Mouse (Mus musculus) MN1 (cell line): ENCODE results near the gene Osbpl3.
A peak's percentile ranks its signal among the peaks of the same experiment; 100 is the strongest.

ENCODE experiments used
- DNase-seq: peaks from one replicate; pipeline ENCODE4 v3.0.0-alpha.2; 2016; ENCODE audit warnings: low spot score

The Osbpl3 gene

DNA sequence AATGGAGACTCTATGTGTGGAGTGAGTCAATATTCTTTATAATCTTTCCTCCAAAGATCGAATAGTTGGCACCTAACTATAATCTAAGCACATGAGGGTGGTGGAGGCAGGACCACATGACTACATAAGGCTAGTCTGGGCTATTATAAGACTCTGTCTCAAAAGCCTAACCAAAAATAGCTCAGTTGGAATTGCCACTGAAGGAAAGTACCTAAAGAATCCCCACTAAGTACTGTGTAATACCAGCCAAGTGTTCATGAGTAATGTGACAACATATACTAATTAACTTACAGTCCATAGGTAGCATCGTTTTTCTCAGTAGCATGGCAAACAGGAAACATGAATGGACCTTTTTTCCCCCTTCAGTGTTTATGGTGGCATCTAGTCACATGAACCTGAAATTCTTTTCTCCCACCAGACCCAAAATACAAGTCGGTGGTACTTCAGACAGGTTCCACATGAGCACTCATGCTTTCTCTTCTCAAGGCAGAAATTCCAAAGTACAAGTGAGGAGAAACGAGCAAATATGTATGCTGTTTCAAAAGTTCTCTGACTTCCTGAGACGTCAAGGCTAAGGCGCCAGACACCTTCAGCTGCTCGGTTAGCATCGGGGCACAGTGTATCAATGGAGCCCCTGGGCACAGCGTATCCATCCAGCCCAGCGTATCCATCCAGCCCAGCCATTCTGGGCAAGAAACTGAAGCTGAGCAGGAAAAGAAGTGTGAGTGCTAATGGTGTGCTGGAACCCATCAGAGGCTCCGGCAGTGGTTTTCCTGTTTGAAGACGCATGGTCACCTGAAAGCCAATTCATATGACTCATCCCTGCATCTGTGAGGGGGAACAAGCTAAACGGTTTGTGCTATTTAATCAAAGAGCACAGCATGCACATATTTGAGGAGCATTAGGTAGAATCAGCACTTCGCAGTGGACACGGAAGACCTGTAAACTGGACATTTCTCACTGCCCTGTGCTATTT, 120.9 kb downstream of the Osbpl3 start:
- DNase-seq, result no peak

GRCm38 (mm10) chr6:50333346-50333745, 122.7 kb downstream of the Osbpl3 start:
- DNase-seq, result peak; percentile 8

DNA sequence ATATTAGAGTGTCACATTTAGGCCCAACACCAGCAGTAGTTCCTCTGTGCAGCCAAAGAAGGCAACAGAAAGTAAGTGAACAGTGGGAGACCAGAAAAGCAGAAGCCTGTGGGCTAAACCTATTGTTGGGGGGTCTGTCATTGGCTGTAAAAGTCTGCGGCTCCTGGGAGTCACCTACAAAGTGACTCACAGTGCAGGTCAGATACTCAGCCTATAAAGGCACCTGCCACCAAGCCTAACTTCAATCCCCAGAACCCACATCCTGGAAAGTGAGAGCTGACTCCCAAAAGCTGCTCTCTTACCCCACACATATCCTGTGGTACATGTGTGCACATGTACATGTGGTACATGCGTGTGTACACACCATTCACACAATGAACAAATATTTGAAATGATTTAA, 124.5 kb downstream of the Osbpl3 start:
- no peak for DNase-seq

DNA sequence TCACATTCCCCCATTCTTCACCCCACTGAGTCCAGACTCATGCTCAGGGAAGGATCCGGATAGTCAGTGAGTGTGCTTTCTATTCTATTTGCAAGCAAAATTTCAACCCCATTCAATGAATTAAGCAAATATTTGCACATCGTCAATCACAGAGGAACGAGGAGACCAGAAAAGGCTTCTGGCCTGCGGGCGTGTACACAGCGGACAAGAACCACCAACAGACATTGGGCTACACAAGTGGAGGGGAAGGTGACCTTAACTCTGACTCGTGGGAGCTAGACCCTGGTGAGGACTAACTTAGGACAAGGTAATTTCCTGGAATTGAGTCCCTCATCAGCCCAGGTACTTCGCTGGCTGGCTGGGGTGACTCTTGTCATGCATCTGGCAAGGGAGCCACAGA, 126.6 kb downstream of the Osbpl3 start:
- DNase-seq, result no peak

- DNase-seq, result no peak
Observed at GRCm38 (mm10) chr6:50328901-50329300, 127.1 kb downstream of the Osbpl3 start.

GRCm38 (mm10) chr6:50326192-50326591, 129.8 kb downstream of the Osbpl3 start:
- DNase-seq, result no peak

GRCm38 (mm10) chr6:50325485-50325884, 130.5 kb downstream of the Osbpl3 start:
- no peak for DNase-seq

DNA sequence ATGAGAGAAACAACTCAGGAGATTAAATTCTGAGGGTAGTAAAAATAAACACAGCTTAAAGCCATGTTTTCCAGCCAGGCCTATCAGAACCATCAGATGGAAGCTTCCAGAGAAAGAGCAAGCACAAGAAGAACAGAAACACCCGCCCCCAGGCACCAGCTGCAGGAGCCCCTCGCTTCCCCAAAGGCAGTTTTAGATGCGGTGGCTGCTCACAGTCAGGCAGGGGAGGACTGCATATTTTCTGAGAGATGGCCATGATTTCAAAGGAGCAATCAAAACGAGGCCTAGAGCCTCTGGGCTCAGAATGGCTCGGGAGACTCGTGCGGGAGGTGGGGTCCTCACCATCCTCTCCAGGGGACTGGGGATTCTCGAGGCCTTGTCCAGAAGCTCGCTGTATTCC, 133.4 kb downstream of the Osbpl3 start:
- DNase-seq, result no peak

GRCm38 (mm10) chr6:50321739-50322138, 134.3 kb downstream of the Osbpl3 start:
- DNase-seq, result no peak

GRCm38 (mm10) chr6:50318590-50319172, 137.3 kb downstream of the Osbpl3 start:
- no peak for DNase-seq

GRCm38 (mm10) chr6:50318150-50318549, 137.9 kb downstream of the Osbpl3 start:
- DNase-seq, result no peak

- DNase-seq, result no peak
Observed at GRCm38 (mm10) chr6:50316795-50317505, 139.1 kb downstream of the Osbpl3 start.

DNA sequence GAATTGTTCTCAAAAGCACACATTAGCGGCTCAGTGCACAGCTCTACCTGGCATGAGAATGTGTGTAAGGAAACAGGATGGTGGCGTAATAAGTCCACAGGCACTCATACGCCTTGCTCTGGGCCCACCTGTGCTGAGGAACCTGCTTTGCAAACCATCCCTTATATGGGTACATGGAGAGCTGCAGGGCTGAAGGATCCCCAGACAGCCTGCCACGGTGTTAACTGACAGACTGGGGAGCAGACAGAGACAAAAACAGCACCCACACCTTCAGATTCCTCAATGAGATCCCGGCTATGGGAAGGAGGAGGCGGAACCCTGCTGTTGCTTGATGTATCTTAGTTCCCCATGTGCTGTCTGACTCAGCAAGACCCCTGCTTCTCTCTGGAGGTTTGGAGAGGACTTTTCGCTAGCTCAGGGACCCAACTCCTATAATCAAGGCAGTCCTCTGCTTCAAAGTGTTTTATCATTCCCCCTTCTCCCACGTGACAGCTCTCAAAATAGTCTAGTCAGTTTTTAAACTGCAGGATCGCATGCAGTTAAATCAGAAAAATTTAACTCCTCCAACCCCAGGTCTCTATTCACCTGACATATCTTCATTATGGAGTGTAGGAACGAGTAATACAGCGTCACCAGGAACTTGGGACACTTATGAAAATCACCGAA, 141.5 kb downstream of the Osbpl3 start:
- no peak for DNase-seq

DNA sequence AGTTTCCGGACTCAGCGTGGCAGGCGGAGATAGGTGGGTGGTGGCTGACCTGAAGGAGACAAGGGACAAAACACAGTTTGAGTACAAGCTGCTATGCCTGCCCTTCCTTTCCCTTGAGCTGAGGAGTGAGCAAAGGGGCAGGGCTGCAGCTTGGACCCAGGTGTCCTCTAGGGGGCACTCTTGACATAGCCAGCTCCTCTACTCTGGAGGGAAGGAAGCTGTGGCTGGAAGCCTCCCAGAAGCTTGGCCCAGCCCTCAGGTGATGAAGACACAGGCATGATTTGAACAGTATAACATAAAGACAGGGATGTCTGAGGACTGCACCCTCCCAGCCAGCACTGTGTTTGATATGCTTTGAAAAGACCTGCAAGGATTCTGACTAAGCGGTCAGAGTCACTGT, 143.4 kb downstream of the Osbpl3 start:
- peak; percentile 72 for DNase-seq

DNA sequence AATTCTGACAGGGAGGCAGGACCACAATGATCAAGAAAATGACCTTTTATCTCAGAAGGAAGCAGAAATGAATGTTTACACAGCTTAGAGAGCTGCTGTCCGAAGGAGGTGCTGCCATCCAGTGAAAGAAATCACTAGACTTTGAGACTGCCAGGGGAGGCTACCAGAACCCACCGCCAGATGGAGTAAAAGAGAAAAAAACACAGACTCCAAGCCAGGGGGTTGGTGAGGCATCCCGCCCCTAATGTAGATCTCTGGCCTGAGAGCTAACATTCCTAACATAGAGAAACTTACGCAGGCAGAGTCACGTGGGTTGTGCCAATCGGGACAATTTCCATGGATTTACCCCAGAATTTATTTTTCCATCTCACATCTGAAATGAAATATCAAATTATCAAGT, 147.0 kb downstream of the Osbpl3 start:
- peak; percentile 35 for DNase-seq

GRCm38 (mm10) chr6:50306625-50307024, 149.4 kb downstream of the Osbpl3 start:
- DNase-seq, result no peak

DNA sequence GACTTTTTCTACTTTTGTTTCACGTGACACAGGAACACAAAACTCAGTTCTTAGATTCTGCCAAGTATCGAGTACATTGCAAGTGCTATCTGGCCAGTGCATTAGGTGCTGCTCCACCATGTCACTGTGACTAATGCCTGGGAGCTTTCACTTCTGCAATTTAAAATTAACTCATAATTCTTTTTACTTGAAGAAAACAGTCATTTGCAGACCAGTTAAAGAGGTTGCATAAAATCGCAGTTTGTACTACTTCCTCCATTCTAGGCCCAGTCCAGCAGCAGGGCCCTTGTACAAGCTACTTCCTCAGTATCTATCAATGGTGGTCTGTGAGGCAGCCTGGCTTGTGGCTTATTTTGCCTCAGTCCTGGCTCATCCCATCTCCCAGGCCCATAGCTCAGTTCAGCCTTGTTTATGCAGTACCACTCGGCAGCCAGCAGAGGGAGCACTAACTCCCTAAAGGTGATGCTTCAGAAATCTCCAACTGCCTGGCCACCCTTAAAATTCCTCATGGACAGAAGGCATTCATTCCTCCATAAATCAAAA, 151.0 kb downstream of the Osbpl3 start:
- DNase-seq, result peak; percentile 70

- DNase-seq, result no peak
Observed at GRCm38 (mm10) chr6:50301121-50301520, 154.9 kb downstream of the Osbpl3 start.

- no peak for DNase-seq
Observed at GRCm38 (mm10) chr6:50300622-50301021, 155.4 kb downstream of the Osbpl3 start.

- no peak for DNase-seq
Observed at GRCm38 (mm10) chr6:50299071-50299470, 156.9 kb downstream of the Osbpl3 start.

DNA sequence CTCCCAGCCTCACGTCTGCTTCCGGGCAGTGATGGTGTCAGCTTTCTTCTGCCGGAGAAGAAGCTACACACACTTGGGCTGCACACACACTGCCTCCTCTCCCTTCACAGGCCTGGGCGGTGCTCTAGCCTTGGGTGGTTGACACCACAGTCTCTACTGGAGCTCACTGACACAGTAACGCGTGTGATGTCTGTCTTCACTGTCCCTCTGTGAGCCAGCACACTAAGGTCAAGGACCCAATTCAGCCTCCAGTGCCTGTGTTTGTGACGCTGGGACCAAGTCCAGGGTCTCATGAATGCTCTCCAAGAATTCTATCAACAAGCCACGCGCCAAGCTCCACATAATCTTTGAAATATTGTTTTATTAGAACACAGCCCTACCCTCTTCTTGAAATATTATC, 158.3 kb downstream of the Osbpl3 start:
- DNase-seq, result no peak

DNA sequence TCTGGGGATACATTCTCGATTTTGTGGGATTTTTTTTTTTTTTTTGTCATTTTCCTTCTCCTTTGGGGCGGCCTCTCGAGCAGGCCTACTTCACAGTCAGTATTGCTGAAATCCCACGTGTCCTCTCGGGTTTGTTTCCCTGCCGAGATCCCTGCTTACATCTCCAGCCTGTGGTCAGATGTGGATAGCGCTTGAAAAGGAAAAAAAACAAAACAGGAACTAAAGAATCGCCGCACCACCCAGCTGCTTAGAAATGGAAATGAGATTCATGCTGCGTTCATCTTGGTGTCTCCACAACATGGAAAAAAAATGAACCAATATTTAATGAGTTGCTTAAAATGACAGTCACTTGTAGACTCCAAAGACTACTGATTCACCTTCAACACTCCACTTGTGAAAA, 160.9 kb downstream of the Osbpl3 start:
- no peak for DNase-seq
